Mouse (Mus musculus) myocyte (in vitro differentiated cells): ENCODE data around the gene Nhs. TPM values are rescaled to one million over a fixed set of nuclear protein-coding genes. Genes with fewer than 3 reads are reported as not detected.

ENCODE experiments used
- H3K27me3 ChIP-seq: one replicate; pipeline ENCODE4 v1.6.1; 2011; ENCODE audit not compliant: control insufficient read depth, insufficient read depth, insufficient read length
- H3K36me3 ChIP-seq: one replicate; pipeline ENCODE4 v1.6.1; 2011; ENCODE audit not compliant: control insufficient read depth, insufficient read depth
- H3K4me2 ChIP-seq: one replicate; pipeline ENCODE4 v1.6.1; 2011; ENCODE audit warnings: low read depth, control low read depth
- H3K4me3 ChIP-seq: one replicate; pipeline ENCODE4 v1.5.1; 2011; ENCODE audit warnings: mild to moderate bottlenecking, control low read depth, moderate library complexity
- H3K79me2 ChIP-seq: one replicate; pipeline ENCODE4 v1.6.1; 2011; ENCODE audit not compliant: control insufficient read depth, insufficient read depth
- H3ac ChIP-seq: one replicate; pipeline ENCODE4 v1.6.1; 2011; ENCODE audit not compliant: control insufficient read depth, insufficient read length
- CEBPB ChIP-seq: IDR thresholded peaks from 2 replicates; pipeline ENCODE4 v1.6.1; 2011; ENCODE audit warnings: mild to moderate bottlenecking, moderate library complexity; ENCODE audit not compliant: poor library complexity, insufficient read depth, severe bottlenecking
- E2F4 ChIP-seq: IDR thresholded peaks from one replicate; pipeline ENCODE4 v1.6.1; 2011; ENCODE audit warnings: mild to moderate bottlenecking, control low read depth, moderate library complexity; ENCODE audit not compliant: insufficient read depth
- MAX ChIP-seq: IDR thresholded peaks from one replicate; pipeline ENCODE4 v1.6.1; 2011; ENCODE audit warnings: low read depth, mild to moderate bottlenecking, control low read depth
- MYOD1 ChIP-seq, 3 experiments: IDR thresholded peaks; one replicate each; pipeline ENCODE4 v1.6.1; 2011; ENCODE audit warnings: control low read depth in 2 of 3, low read depth in 2 of 3, mild to moderate bottlenecking in 2 of 3, moderate library complexity in 1 of 3; ENCODE audit not compliant: insufficient read length in 2 of 3, control insufficient read depth in 1 of 3
- MYOG ChIP-seq, 3 experiments: IDR thresholded peaks; one replicate each; pipeline ENCODE4 v1.6.1; 2011; ENCODE audit warnings: control low read depth in 2 of 3, low read depth in 2 of 3, mild to moderate bottlenecking in 2 of 3; ENCODE audit not compliant: insufficient read length in 2 of 3, control insufficient read depth in 1 of 3, insufficient read depth in 1 of 3
- POLR2A ChIP-seq: IDR thresholded peaks from one replicate; pipeline ENCODE4 v1.6.1; 2011; ENCODE audit warnings: low read depth, mild to moderate bottlenecking, control low read depth, moderate library complexity; ENCODE audit not compliant: insufficient read length
- POLR2AphosphoS2 ChIP-seq: IDR thresholded peaks from one replicate; pipeline ENCODE4 v1.6.1; 2011; ENCODE audit warnings: low read depth, control low read depth; ENCODE audit not compliant: insufficient read length
- REST ChIP-seq: IDR thresholded peaks from one replicate; pipeline ENCODE4 v1.6.1; 2011; ENCODE audit warnings: mild to moderate bottlenecking, control low read depth, moderate library complexity; ENCODE audit not compliant: insufficient read depth, insufficient read length
- SRF ChIP-seq: IDR thresholded peaks from one replicate; pipeline ENCODE4 v1.6.1; 2011; ENCODE audit warnings: low read depth; ENCODE audit not compliant: control insufficient read depth, insufficient read length
- TCF12 ChIP-seq: IDR thresholded peaks from one replicate; pipeline ENCODE4 v1.6.1; 2011; ENCODE audit warnings: mild to moderate bottlenecking, control low read depth; ENCODE audit not compliant: poor library complexity, insufficient read depth, severe bottlenecking
- TCF3 ChIP-seq: IDR thresholded peaks from one replicate; pipeline ENCODE4 v1.6.1; 2011; ENCODE audit warnings: low read depth, control low read depth; ENCODE audit not compliant: insufficient read length
- USF1 ChIP-seq: IDR thresholded peaks from one replicate; pipeline ENCODE4 v1.6.1; 2011; ENCODE audit warnings: low read depth, mild to moderate bottlenecking, control low read depth, moderate library complexity
- polyA plus RNA-seq: library from polyadenylated mRNA; unstranded; fragments of >200 nt; fragmentation: generic; extraction: Trizol; gene quantifications from one replicate; pipeline ENCODE4 v1.2.1, GENCODE M21; 2012; ENCODE audit warnings: missing spikeins

Nhs gene
- polyA plus RNA-seq, 1 experiment = 0.19 TPM

DNA sequence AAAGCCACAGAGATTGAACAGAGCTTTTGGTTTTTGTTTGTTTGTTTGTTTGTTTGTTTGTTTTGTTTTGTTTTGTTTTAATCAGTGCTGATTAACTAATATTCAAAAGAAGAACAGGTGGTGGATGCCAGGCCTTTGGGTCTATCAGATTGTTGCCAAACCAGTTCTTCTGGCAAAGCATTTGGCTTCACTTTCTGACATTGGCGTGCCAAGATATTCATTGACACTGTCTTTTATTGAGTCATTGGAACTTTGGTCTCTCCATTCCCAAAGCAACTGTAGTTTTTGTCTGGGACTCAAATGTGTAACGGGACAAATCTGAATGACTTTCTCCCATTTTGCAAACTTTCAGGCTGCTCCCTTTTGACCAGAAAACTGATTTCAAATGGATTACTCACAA lies 109.9 kb downstream of the Nhs start:
- Histone ChIP-seq H3K79me2 (no peaks in the 10 kb centered on the region), H3K36me3 (no peaks in the 10 kb centered on the region), H3K4me2 (no peak overlapping the region), H3K27me3 (no peaks in the 10 kb centered on the region), H3ac (no peak overlapping the region), H3K4me3 (no peak overlapping the region)
- no peak for TF ChIP-seq TCF3

DNA sequence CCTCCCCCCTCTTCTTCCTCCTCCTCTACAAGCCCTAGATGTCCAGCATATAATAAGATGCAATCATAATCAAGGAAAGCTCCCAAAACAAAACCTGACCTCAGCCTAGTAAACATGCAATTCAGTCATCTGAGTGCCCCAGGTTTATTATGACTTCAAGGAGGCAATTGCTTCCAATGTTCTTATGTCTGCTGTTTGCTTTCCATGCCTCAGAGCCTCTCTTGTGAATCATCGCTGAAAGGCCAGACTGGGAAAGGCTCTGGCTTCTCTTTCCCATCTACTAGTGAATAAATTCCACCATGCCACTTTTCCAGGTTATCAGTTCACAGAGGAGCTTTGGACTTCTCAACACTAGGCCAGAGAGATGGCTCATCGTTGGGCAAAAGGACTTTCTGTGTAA lies 114.0 kb downstream of the Nhs start:
- no peak for TF ChIP-seq USF1
- no peak for TF ChIP-seq E2F4
- TF ChIP-seq MYOG (IDR thresholded peaks at IDR 0.05; ENCODE audit: control insufficient read depth in 1 of 3, insufficient read depth in 1 of 3, insufficient read length in 2 of 3, low read depth in 2 of 3) = no peak
- no peak for TF ChIP-seq TCF12
- no peak for TF ChIP-seq MYOD1 (IDR thresholded peaks at IDR 0.05; ENCODE audit: control insufficient read depth in 1 of 3, insufficient read length in 2 of 3, low read depth in 2 of 3)
- no peak for TF ChIP-seq POLR2A
- no peak for TF ChIP-seq POLR2AphosphoS2
- no peak for TF ChIP-seq SRF
- TF ChIP-seq MAX = no peak
- TF ChIP-seq CEBPB = no peak
- TF ChIP-seq TCF3 = no peak
- H3K27me3 ChIP-seq = no peaks in the 10 kb centered on the region
- no peak overlapping the region for H3ac ChIP-seq
- no peaks in the 10 kb centered on the region for H3K36me3 ChIP-seq
- H3K79me2 ChIP-seq = no peaks in the 10 kb centered on the region
- no peak overlapping the region for H3K4me3 ChIP-seq
- no peak overlapping the region for H3K4me2 ChIP-seq

DNA sequence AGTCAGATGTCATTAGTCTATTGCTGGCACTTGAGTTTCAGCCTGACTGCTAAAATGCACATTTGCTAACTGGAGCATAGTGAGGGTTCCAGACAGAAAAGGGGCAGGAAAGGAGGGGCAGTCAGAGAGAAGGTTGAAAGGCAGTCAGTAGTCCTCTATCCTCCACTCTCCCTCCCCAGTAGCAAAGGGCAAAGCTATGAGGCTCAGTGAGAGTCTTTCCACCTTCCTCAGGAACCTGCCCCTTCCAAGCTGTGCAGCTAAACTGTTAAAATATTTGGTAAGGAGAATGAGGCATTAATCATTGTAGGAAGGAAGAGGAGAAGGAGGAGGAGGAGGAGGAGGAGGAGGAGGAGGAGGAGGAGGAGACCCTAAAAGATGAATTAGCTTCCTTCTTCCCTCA lies 115.4 kb downstream of the Nhs start:
- H3K4me2 ChIP-seq = no peak overlapping the region
- no peak overlapping the region for H3ac ChIP-seq
- TF ChIP-seq TCF12 = no peak
- no peak for TF ChIP-seq CEBPB
- no peak for TF ChIP-seq SRF
- no peak for TF ChIP-seq POLR2A
- no peak for TF ChIP-seq MYOG (IDR thresholded peaks at IDR 0.05; ENCODE audit: control insufficient read depth in 1 of 3, insufficient read depth in 1 of 3, insufficient read length in 2 of 3, low read depth in 2 of 3)
- no peak for TF ChIP-seq MAX
- TF ChIP-seq REST = no peak
- TF ChIP-seq MYOD1 (IDR thresholded peaks at IDR 0.05; ENCODE audit: control insufficient read depth in 1 of 3, insufficient read length in 2 of 3, low read depth in 2 of 3) = no peak
- TF ChIP-seq E2F4 = no peak
- no peak for TF ChIP-seq POLR2AphosphoS2
- TF ChIP-seq USF1 = no peak
- no peak for TF ChIP-seq TCF3
- no peak overlapping the region for H3K4me3 ChIP-seq
- no peaks in the 10 kb centered on the region for H3K27me3 ChIP-seq
- no peaks in the 10 kb centered on the region for H3K36me3 ChIP-seq
- no peaks in the 10 kb centered on the region for H3K79me2 ChIP-seq

DNA sequence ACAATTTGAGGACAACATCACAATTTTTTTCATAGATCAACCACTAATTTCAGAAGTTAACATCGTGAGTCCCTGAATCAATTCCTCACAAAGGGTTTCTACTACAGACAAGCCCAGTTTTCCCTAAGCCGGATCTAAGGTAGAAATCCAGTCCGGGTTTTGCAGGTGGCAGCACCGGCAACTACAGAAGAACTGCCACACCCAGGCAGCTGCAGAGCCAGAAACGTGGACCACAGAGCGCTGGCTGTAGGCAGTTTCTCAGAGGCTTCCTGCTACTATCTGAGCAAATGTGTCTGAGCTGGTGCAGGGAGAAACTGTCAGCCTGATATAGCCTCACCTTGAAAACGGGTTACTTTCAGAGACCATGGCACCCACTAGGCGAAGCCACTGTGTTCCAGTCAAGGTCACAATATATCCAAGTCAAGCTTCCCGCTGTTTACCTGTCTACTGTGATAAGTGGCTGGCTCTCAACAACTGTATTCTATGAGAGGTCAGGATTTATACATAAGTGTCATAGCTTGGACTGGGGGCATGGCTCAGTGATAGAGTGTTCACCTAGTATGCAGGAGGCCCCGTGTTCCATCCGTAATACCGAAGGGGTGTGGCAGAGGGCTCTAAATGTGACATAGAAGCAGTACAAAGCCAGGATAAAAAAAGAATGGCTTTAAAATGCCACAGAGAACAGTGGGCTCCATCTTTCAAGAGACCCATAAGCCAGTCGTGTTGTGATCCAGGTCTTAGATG lies 134.1 kb downstream of the Nhs start:
- Histone ChIP-seq H3K36me3 (no peaks in the 10 kb centered on the region), H3K79me2 (no peaks in the 10 kb centered on the region), H3ac (no peak overlapping the region), H3K4me3 (no peak overlapping the region), H3K4me2 (no peak overlapping the region), H3K27me3 (no peaks in the 10 kb centered on the region)
- TF ChIP-seq MYOD1 (IDR thresholded peaks at IDR 0.05; ENCODE audit: control insufficient read depth in 1 of 3, insufficient read length in 2 of 3, low read depth in 2 of 3) (peak in 2 of 3 experiments; percentile 22 to 53), CEBPB (no peak), MYOG (IDR thresholded peaks at IDR 0.05; ENCODE audit: control insufficient read depth in 1 of 3, insufficient read depth in 1 of 3, insufficient read length in 2 of 3, low read depth in 2 of 3) (peak in 2 of 3 experiments; percentile 9 to 67)

DNA sequence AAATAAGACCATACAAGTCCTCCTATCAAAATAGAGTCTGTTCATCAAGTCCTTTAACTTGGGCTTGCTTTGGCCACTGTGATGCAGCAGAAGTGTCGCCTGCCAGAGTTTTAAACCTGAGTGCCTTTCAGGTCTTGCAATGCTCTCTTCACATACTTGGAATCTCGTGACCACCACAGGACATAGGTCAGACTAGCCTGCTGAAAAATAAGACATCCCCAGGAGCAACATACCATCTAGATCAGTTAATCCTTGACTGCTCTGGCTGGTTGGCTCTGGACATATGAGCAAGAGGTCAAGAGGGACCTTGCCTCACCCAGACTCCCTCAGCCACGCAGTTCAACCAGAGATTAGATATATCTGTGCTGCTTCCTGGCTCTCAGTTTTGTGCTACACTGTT lies 137.8 kb downstream of the Nhs start:
- no peak overlapping the region for H3ac ChIP-seq
- H3K4me3 ChIP-seq = no peak overlapping the region
- TF ChIP-seq MYOD1 (IDR thresholded peaks at IDR 0.05; ENCODE audit: control insufficient read depth in 1 of 3, insufficient read length in 2 of 3, low read depth in 2 of 3) (no peak), E2F4 (no peak), POLR2A (no peak), REST (no peak), SRF (no peak), CEBPB (no peak), POLR2AphosphoS2 (no peak), TCF12 (no peak), MAX (no peak), MYOG (IDR thresholded peaks at IDR 0.05; ENCODE audit: control insufficient read depth in 1 of 3, insufficient read depth in 1 of 3, insufficient read length in 2 of 3, low read depth in 2 of 3) (no peak), TCF3 (no peak), USF1 (no peak)
- no peaks in the 10 kb centered on the region for H3K27me3 ChIP-seq
- no peaks in the 10 kb centered on the region for H3K36me3 ChIP-seq
- H3K79me2 ChIP-seq = no peaks in the 10 kb centered on the region
- no peak overlapping the region for H3K4me2 ChIP-seq
